Mouse (Mus musculus): ENCODE measurements around the gene Rsph9.

Rsph9 gene

GRCm38 (mm10) chr17:46160090-46160662, 16.2 kb upstream of the Rsph9 start:
- peak; percentile 26; the same call in 1 of the 2 replicates for TF ChIP-seq GATA4 (IDR thresholded peaks at IDR 0.05; ENCODE audit: insufficient replicate concordance, low read length)

GRCm38 (mm10) chr17:46159236-46159635, 15.2 kb upstream of the Rsph9 start:
- no peak for TF ChIP-seq GATA4 (IDR thresholded peaks at IDR 0.05; ENCODE audit: insufficient replicate concordance, low read length)

- no peak for TF ChIP-seq GATA4 (IDR thresholded peaks at IDR 0.05; ENCODE audit: insufficient replicate concordance, low read length)
These were observed 13.1 kb upstream of the Rsph9 start for GRCm38 (mm10) chr17:46157131-46157530.

DNA sequence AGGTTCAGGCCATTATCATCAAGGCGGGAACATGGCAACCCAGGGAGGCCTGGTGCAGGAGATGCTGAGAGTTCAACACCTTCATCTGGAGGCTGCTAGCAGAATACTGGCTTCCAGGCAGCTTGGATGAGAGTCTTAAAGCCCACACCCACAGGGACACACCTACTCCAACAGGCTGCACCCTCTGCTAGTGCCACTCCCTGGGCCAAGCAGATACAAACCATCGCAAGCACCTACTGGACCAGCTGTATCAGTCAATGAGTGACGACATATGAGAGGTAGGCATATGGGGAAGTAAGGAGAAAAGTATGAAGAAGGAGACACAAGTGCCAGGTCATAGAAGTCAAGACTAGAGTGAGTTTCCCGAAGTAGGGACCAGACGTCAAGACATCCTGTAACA, 12.7 kb upstream of the Rsph9 start:
- no peak for TF ChIP-seq GATA4 (IDR thresholded peaks at IDR 0.05; ENCODE audit: insufficient replicate concordance, low read length)

- TF ChIP-seq GATA4 (IDR thresholded peaks at IDR 0.05; ENCODE audit: insufficient replicate concordance, low read length), result no peak
These were observed 10.3 kb upstream of the Rsph9 start for GRCm38 (mm10) chr17:46154336-46154735.

DNA sequence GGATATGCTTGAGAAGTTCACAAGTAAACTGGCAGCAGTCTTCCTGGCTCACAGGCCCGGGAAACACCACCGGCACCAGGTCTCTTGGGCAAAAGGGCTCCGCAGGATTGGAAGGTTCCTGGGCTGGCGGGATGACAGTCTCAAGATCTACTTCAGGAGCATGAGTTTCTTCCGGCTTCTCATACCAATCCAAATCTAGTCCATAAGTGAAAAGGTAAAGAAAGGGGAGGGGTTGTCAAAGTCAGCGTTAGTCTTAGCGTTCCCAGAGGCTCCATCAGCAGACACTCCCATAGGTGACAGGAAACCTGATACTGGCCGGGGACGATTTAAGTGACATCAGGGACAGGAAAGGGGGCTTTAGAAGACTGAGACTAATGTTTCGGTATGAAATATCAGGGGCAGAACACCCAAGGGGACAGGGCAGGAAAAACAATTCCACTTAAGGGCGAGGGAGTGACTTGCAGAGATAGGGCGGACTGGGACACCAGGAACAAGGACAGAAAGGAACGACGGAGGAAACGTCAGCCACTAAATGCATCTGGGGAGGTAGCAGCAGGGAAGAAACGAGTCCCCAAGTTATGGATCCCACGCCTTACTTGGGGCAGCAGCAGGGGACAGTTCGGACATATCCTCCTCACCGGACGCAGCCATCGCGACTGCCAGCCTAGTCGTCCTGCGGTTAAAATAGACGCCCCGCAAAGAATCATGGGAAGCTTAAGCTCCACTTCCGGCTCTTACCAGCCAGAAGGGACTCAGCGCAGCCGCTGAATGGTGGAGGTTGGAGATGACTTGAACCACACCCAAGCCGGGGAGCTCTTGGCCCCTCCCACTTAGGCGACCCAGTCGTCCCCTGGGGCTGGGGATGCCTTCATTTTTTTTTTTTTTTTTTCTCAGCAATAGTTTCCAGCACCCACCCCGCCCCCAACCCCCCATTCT, 9.1 kb upstream of the Rsph9 start, which contains the start of gene Mad2l1bp:
Mad2l1bp (minus strand) TSS at position 707 of the 936 bp plus-strand sequence.
- no peak for TF ChIP-seq GATA4 (IDR thresholded peaks at IDR 0.05; ENCODE audit: insufficient replicate concordance, low read length)

- TF ChIP-seq GATA4 (IDR thresholded peaks at IDR 0.05; ENCODE audit: insufficient replicate concordance, low read length), result no peak
These were observed 4.1 kb downstream of the Rsph9 start for GRCm38 (mm10) chr17:46139872-46140271.

GRCm38 (mm10) chr17:46138563-46139236, 5.3 kb downstream of the Rsph9 start:
- no peak for TF ChIP-seq GATA4 (IDR thresholded peaks at IDR 0.05; ENCODE audit: insufficient replicate concordance, low read length)

GRCm38 (mm10) chr17:46132862-46133261, 11.2 kb downstream of the Rsph9 start:
- no peak for TF ChIP-seq GATA4 (IDR thresholded peaks at IDR 0.05; ENCODE audit: insufficient replicate concordance, low read length)

GRCm38 (mm10) chr17:46132058-46132718, 11.8 kb downstream of the Rsph9 start:
- TF ChIP-seq GATA4 (IDR thresholded peaks at IDR 0.05; ENCODE audit: insufficient replicate concordance, low read length), result no peak

GRCm38 (mm10) chr17:46129741-46130498, 14.1 kb downstream of the Rsph9 start:
- no peak for TF ChIP-seq GATA4 (IDR thresholded peaks at IDR 0.05; ENCODE audit: insufficient replicate concordance, low read length)

GRCm38 (mm10) chr17:46127814-46128493, 16.1 kb downstream of the Rsph9 start:
- no peak for TF ChIP-seq GATA4 (IDR thresholded peaks at IDR 0.05; ENCODE audit: insufficient replicate concordance, low read length)

DNA sequence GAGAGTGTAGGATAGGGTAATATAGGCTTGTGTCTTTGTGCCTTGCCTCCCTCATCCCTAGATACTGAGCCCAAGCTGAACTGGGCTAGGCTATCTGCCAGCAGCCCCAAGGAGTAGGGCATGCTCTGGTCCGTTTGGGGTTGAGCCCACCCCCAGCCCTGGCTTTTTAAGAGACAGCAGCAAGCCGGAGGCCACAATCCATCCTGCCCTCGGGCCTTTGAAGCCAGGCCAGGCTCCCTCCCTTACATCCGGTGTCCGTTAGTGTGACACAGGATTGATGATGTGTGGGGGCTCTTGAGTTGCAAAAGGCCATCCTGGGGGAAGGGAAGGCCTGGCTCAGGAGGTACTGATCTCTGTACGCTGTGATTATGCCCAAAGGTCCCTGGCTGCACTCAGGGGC, 17.4 kb downstream of the Rsph9 start:
- no peak for TF ChIP-seq GATA4 (IDR thresholded peaks at IDR 0.05; ENCODE audit: insufficient replicate concordance, low read length)
